Mouse (Mus musculus) right cerebral cortex, postnatal 10 days (tissue): ENCODE measurements around the gene Gm49510.

Experiments used
- DNase-seq, 2 experiments: peaks; one replicate each; pipeline ENCODE4 v3.0.0; 2021; ENCODE audit warnings: low spot score in 2 of 2

Gm49510 gene

GRCm38 (mm10) chr15:78942663-78943062 is 43.2 kb downstream of the Gm49510 start:
- peak; percentile 86 for DNase-seq

GRCm38 (mm10) chr15:78946232-78946631 is 46.8 kb downstream of the Gm49510 start:
- no peak for DNase-seq

DNA sequence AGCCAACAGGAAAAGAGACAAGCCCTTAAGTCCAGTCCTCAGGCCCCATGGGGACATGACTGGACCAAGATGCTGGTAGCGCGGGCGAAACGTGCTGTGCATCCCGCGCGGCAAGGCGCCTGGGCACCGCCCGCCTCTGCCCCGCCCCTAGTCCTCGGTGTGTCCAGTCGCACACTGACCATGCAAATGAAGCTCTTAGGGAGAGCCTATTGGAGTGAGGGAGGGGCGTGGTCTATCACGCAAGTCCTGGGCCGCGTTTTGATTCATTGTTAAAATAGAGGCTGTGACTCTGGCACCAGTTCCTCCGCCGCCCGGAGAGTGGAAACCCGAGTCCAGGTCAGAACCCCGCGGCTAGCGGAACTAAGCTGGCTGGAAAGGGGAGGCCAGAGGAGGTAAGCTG is 48.2 kb downstream of the Gm49510 start, which contains the start of gene Triobp:
Gene Triobp (plus strand): TSS at position 68 of the 400 bp plus-strand sequence.
- peak; percentile 93 to 94 for DNase-seq

GRCm38 (mm10) chr15:78948152-78948725 is 48.8 kb downstream of the Gm49510 start:
- no peak for DNase-seq

- no peak for DNase-seq
These were observed 49.4 kb downstream of the Gm49510 start for GRCm38 (mm10) chr15:78948883-78949282.

GRCm38 (mm10) chr15:78955663-78956062 is 56.2 kb downstream of the Gm49510 start:
- DNase-seq: no peak

DNA sequence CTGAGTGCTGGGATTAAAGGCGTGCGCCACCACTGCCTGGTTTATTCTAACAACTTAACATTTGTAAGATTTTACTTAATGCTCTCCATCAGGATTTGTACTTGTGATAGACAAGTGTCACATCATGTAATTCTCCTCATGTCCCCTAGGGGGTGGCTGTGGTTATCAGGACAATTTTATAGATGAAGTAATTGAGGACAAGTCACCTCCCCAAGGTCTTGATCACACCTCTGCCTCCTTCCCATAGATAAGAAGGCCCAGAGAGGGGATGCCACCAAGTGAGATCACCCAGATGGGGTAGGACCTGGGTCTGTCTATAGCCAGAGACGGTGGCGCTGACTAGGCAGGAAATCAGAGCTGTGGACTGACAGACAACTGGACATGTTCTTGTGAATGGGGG is 56.9 kb downstream of the Gm49510 start:
- no peak for DNase-seq

DNA sequence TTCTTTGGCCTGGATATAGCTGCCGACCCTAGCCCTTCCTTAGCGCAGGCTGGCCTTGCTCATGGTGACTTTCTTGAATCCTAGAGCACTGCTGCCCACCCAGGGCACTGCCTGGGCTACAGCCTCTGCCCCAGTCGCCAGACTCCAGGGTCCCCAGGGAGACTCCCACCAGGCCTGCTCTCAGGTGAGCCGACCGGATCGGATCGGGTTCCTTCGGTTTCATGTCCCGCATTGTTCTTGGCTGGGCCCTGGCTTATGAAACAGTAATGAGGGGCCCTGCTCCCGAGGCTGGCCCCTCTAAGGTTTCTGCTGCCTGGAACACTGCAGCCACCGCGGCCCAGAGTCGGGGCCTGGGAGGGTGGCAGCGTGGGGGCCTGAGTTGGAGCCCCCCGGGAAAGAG is 57.6 kb downstream of the Gm49510 start:
- no peak for DNase-seq

GRCm38 (mm10) chr15:78959537-78959936 is 60.1 kb downstream of the Gm49510 start:
- DNase-seq: no peak

DNA sequence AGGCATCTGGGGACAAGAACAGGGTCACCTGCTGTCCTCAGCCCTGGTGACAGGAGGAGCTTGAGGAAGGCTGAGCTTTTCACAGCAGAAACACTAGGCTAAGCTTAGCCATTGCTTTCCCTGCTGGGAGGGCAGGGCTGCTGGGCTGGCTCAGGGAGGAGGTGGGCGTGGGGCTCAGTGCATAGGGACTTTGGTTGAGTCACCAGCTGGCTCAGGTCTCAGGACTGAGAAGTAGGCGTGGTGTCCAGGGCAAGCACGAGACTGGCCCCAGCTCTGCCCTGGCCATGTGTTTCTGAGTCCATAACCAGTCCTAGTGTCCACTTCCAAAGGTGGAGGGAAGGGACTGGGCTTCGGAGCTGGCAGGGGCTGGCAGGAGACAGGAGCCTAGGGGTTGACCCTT is 60.6 kb downstream of the Gm49510 start:
- DNase-seq: no peak

DNA sequence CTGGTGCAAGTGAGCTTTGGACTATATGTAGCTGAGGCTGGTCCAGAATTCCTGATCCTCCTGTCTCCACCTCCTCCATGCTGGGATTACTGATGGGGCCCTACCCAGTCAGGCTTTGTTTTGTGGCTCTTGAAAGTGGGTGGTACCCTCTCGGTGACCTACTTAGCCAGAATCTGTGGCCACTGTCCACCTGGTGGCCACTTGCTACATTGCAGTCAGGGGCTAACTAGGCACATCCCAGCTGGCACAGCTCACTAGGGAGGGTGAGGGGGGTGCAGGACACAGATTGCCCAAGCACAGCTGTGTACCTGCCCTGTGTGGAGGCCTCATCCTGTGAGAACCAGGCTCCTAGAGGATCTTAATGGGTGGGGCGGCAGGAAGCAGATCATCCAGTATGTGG is 63.4 kb downstream of the Gm49510 start:
- DNase-seq: peak; percentile 67
